Mouse (Mus musculus) embryonic fibroblast, embryonic 13.5 days (primary cell): ENCODE measurements at regions not wholly inside any gene's neighbourhood (a gene's known extent, or its start where the extent isn't known, plus 50 kb on each side); places are given as distances from the start of the nearest gene placed in this dataset.

Experiments used
- CTCF ChIP-seq: IDR thresholded peaks from 2 replicates; pipeline ENCODE4 v1.5.1; 2011; ENCODE audit warnings: mild to moderate bottlenecking, control low read depth, low read length, moderate library complexity, borderline replicate concordance; ENCODE audit not compliant: insufficient read depth
- POLR2A ChIP-seq: IDR thresholded peaks from 2 replicates; pipeline ENCODE4 v1.6.1; 2011; ENCODE audit warnings: low read depth, mild to moderate bottlenecking, control low read depth, low read length, moderate library complexity

- TF ChIP-seq CTCF (no peak), POLR2A (no peak)
Observed at GRCm38 (mm10) chr2:123558123-123558650, 531.6 kb upstream of the Sema6d start.
